In genomic region chr6:128622733-128623132, GRCm38 (mm10) we compare ENCODE assay signal across 32 mouse cellular contexts. TPM values are rescaled to one million over a fixed set of nuclear protein-coding genes. Genes with fewer than 3 reads are reported as not detected.
DNase-seq lines count a peak whose midpoint lies in the region; ATAC-seq and TF ChIP-seq lines count a peak whose summit lies in the region.
"Had no signal": no experiment of that assay in that cellular context is flagged by ENCODE, and none has a peak within 500 bp of the region (broad histone marks: within the 10 kb centered on the region; RNA-seq: fewer than 3 reads in every experiment).

No protein-coding gene starts in this region.

- no peaks in the 10 kb centered on the region for H3K36me3 ChIP-seq in stomach, postnatal 0 days (ENCODE audit: control insufficient read depth, insufficient read depth, low read length)
- H3K36me3 ChIP-seq: embryonic facial prominence, embryonic 10.5 days; embryonic facial prominence, embryonic 13.5 days; forebrain, embryonic 12.5 days; forebrain, embryonic 15.5 days; heart, embryonic 12.5 days; heart, embryonic 15.5 days had no signal

- H3K27me3 ChIP-seq in stomach, postnatal 0 days (ENCODE audit: control insufficient read depth, insufficient read depth, low read length): no peaks in the 10 kb centered on the region
- H3K27me3 ChIP-seq: embryonic facial prominence, embryonic 13.5 days; forebrain, embryonic 12.5 days; forebrain, embryonic 15.5 days; heart, embryonic 12.5 days; heart, embryonic 15.5 days; Patski had no signal

- H3K9me3 ChIP-seq in stomach, postnatal 0 days (ENCODE audit: control insufficient read depth, low read length): no peaks in the 10 kb centered on the region
- H3K9me3 ChIP-seq: embryonic facial prominence, embryonic 10.5 days; embryonic facial prominence, embryonic 13.5 days; forebrain, embryonic 12.5 days; forebrain, embryonic 15.5 days; heart, embryonic 12.5 days; heart, embryonic 15.5 days had no signal

- H3K4me1 ChIP-seq in stomach, postnatal 0 days (replicated peaks; ENCODE audit: control insufficient read depth, insufficient read depth): no peaks in the 10 kb centered on the region
- H3K4me1 ChIP-seq: embryonic facial prominence, embryonic 10.5 days; embryonic facial prominence, embryonic 13.5 days; forebrain, embryonic 12.5 days; forebrain, embryonic 15.5 days; heart, embryonic 12.5 days; heart, embryonic 15.5 days had no signal

- no peak overlapping the region for H3K4me3 ChIP-seq in stomach, postnatal 0 days (ENCODE audit: low read depth, low read length)
- H3K4me3 ChIP-seq: embryonic facial prominence, embryonic 10.5 days; embryonic facial prominence, embryonic 13.5 days; erythroblast, embryonic 14.5 days; forebrain, embryonic 12.5 days; forebrain, embryonic 15.5 days; gastrocnemius, adult 2 months; heart, embryonic 12.5 days; heart, embryonic 15.5 days had no signal

- TF ChIP-seq CTCF in stomach, postnatal 0 days (IDR thresholded peaks at IDR 0.05; ENCODE audit: low read depth): no peak

- ATAC-seq in frontal cortex, adult (ENCODE audit: low TSS enrichment): peak; percentile 45; the same call in 1 of the 2 replicates
- no peak for ATAC-seq in stomach, postnatal 0 days (ENCODE audit: low FRiP score, low TSS enrichment)
- ATAC-seq: forebrain, embryonic 15.5 days; hindbrain, postnatal 0 days; inflammation-experienced regulatory T-cells, adult 6 months; Patski had no signal

- H3K4me2 ChIP-seq in stomach, postnatal 0 days (replicated peaks; ENCODE audit: low read depth): no peak overlapping the region
- H3K4me2 ChIP-seq: embryonic facial prominence, embryonic 13.5 days; forebrain, embryonic 12.5 days; forebrain, embryonic 15.5 days; heart, embryonic 12.5 days; heart, embryonic 15.5 days; hindbrain, embryonic 14.5 days had no signal

- H3K27ac ChIP-seq in stomach, postnatal 0 days (replicated peaks): no peak overlapping the region
- H3K27ac ChIP-seq: embryonic facial prominence, embryonic 10.5 days; embryonic facial prominence, embryonic 13.5 days; forebrain, embryonic 12.5 days; forebrain, embryonic 15.5 days; gastrocnemius, adult 2 months; heart, embryonic 15.5 days; hindbrain, embryonic 14.5 days; hindbrain, postnatal 0 days had no signal

- TF ChIP-seq EP300 in stomach, postnatal 0 days (optimal IDR thresholded peaks at IDR 0.05): no peak

- no peak overlapping the region for H3K9ac ChIP-seq in stomach, postnatal 0 days (ENCODE audit: low read length)
- H3K9ac ChIP-seq: embryonic facial prominence, embryonic 13.5 days; forebrain, embryonic 12.5 days; forebrain, embryonic 15.5 days; heart, embryonic 12.5 days; heart, embryonic 15.5 days; hindbrain, embryonic 14.5 days had no signal

- WGBS in stomach, postnatal 0 days: 73% methylated on average over 2 of the region's 2 CpGs

- DNase-seq in frontal cortex, postnatal 36 days (ENCODE audit: low spot score in 2 of 2): no peak
- peak; percentile 13 for DNase-seq in ovary, adult 18-20 months (ENCODE audit: low spot score)
- no peak for DNase-seq in ovary, postnatal 14 days (ENCODE audit: low spot score)
- DNase-seq in Muller cell, postnatal 12 days (ENCODE audit: inconsistent ontology term): peak; percentile 36
- DNase-seq in stomach, postnatal 0 days (ENCODE audit: low spot score): no peak
- DNase-seq: adrenal gland, adult 2 months; adrenal gland, postnatal 14 days; cerebellum, adult 11-12 months; cerebellum, adult 8-10 months; cerebellum, postnatal 10 days; cerebellum, postnatal 36 days; embryo, embryonic 11 days; gastrocnemius, adult 2 months; gastrocnemius, postnatal 14 days; heart, adult 18-20 months; heart, postnatal 10 days; heart, postnatal 4 days had no signal

RNA-seq across cellular contexts. Expression of gene Klrb1a, which starts 0.6 kb away (rescaled TPM):
- polyA plus RNA-seq in stomach, postnatal 0 days (2015; fragmentation: Nextera tagmentation; extraction: Ambion mirVana): not detected in 2 replicates
- polyA plus RNA-seq: cortical plate, adult 2 months; embryonic facial prominence, embryonic 10.5 days; embryonic facial prominence, embryonic 13.5 days; erythroblast, embryonic 14.5 days; forebrain, embryonic 12.5 days; forebrain, embryonic 15.5 days; heart, embryonic 12.5 days; heart, embryonic 15.5 days; hindbrain, embryonic 11.5 days; hindbrain, embryonic 14.5 days; hindbrain, postnatal 0 days; Patski had no signal

RNA-seq across cellular contexts. Expression of gene Clec2h, which starts 39.5 kb away (rescaled TPM):
- 0.12 and 0.17 TPM in 2 replicates for polyA plus RNA-seq in stomach, postnatal 0 days (2015; fragmentation: Nextera tagmentation; extraction: Ambion mirVana)
- polyA plus RNA-seq: adrenal gland, adult 2 months; brain, embryonic 14.5 days; cortical plate, adult 2 months; embryonic facial prominence, embryonic 10.5 days; embryonic facial prominence, embryonic 13.5 days; erythroblast, embryonic 14.5 days; forebrain, embryonic 12.5 days; forebrain, embryonic 15.5 days; heart, embryonic 15.5 days; hindbrain, embryonic 11.5 days; hindbrain, embryonic 14.5 days; hindbrain, postnatal 0 days; inflammation-experienced regulatory T-cells, adult 6 months; Patski had no signal

RNA-seq across cellular contexts. Expression of gene A2ml1, which starts 41.3 kb away (rescaled TPM):
- polyA plus RNA-seq in stomach, postnatal 0 days (2015; fragmentation: Nextera tagmentation; extraction: Ambion mirVana): 3.1 TPM in 2 replicates
- polyA plus RNA-seq: adrenal gland, adult 2 months; embryonic facial prominence, embryonic 10.5 days; erythroblast, embryonic 14.5 days; hindbrain, embryonic 11.5 days; inflammation-experienced regulatory T-cells, adult 6 months had no signal

Comparison
In these comparisons a context has a peak if more than half of its experiments do, and no peak if none do; other contexts are left out.
1. DNase-seq: peak in ovary, adult 18-20 months (single experiment) and Muller cell, postnatal 12 days (single experiment); none in frontal cortex, postnatal 36 days (0 of 2), ovary, postnatal 14 days (single experiment) and stomach, postnatal 0 days (single experiment).